Mouse (Mus musculus) neural tube, embryonic 15.5 days (tissue): ENCODE measurements around the gene Cdt1. TPM values are rescaled to one million over a fixed set of nuclear protein-coding genes. Genes with fewer than 3 reads are reported as not detected.

ENCODE experiments used
- ATAC-seq: fragments of 200-750 bp; cut with Nextera tagmentation; 2 replicates; pipeline ENCODE4 v1.8.0; 2017; ENCODE audit warnings: mild to moderate bottlenecking, moderate TSS enrichment, moderate library complexity; ENCODE audit not compliant: low FRiP score
- H3K27ac ChIP-seq: fragments of 300-500 bp; sonication (generic); replicated peaks from 2 replicates; pipeline ENCODE4 v1.5.1; 2015; ENCODE audit warnings: mild to moderate bottlenecking, inconsistent platforms
- H3K27me3 ChIP-seq: fragments of 300-500 bp; sonication (generic); replicated peaks from 2 replicates; pipeline ENCODE4 v1.6.1; 2015; ENCODE audit warnings: inconsistent platforms
- H3K36me3 ChIP-seq: fragments of 300-500 bp; sonication (generic); 2 replicates; pipeline ENCODE4 v1.6.1; 2015; ENCODE audit warnings: inconsistent platforms
- H3K4me1 ChIP-seq: fragments of 300-500 bp; sonication (generic); 2 replicates; pipeline ENCODE4 v1.6.1; 2015; ENCODE audit warnings: inconsistent platforms
- H3K4me2 ChIP-seq: fragments of 300-500 bp; sonication (generic); 2 replicates; pipeline ENCODE4 v1.6.1; 2015; ENCODE audit warnings: inconsistent platforms, mild to moderate bottlenecking, moderate library complexity
- H3K4me3 ChIP-seq: fragments of 300-500 bp; sonication (generic); replicated peaks from 2 replicates; pipeline ENCODE4 v1.5.1; 2015; ENCODE audit warnings: mild to moderate bottlenecking, inconsistent platforms
- H3K9ac ChIP-seq: fragments of 300-500 bp; sonication (generic); replicated peaks from 2 replicates; pipeline ENCODE4 v1.6.1; 2015; ENCODE audit warnings: mild to moderate bottlenecking, inconsistent platforms
- H3K9me3 ChIP-seq: fragments of 300-500 bp; sonication (generic); replicated peaks from 2 replicates; pipeline ENCODE4 v1.6.1; 2016; ENCODE audit warnings: inconsistent platforms
- WGBS: fragments of 180-500 bp; shearing (Covaris S2); methylation state at CpG from one replicate; pipeline ENCODE4 v1.1.7; 2015; ENCODE audit warnings: mixed read lengths; 5-methylcytosine and 5-hydroxymethylcytosine counted together
- polyA plus RNA-seq: library from polyadenylated mRNA; unstranded; fragments of >200 nt; fragmentation: Nextera tagmentation; extraction: Ambion mirVana; gene quantifications from 2 replicates; pipeline ENCODE4 v1.2.1, GENCODE M21; 2015

Cdt1 gene
- polyA plus RNA-seq, 1 experiment from 2014 or later, result 6.8 TPM

DNA sequence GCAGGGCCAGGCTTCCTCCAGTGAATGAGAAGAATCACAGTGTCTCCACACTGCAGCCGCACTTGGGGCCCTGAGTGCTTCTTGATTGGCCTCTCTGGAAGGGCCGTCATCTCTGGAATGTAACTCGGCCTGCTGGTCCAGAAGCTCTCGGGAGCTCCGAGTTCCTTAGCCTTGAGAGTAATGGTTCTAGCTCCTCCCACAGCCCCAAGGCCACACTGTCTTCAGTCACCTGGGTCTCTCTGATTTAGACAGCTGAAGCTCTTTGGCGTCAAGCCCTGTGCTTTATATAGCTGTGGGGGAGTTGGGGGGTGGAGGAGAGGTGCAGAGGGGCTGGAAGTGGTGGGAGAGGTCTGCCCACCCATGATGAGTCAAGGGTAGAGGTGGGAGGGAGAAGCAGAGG lies 30.8 kb upstream of the Cdt1 start:
- Histone ChIP-seq H3K9me3 (no peaks in the 10 kb centered on the region), H3K36me3 (no peaks in the 10 kb centered on the region), H3K27me3 (no peaks in the 10 kb centered on the region), H3K4me2 (no peak overlapping the region), H3K4me3 (no peak overlapping the region), H3K9ac (no peak overlapping the region), H3K4me1 (no peaks in the 10 kb centered on the region), H3K27ac (no peak overlapping the region)
- no peak for ATAC-seq
- 47% methylated on average over 6 of the region's 6 CpGs for WGBS

DNA sequence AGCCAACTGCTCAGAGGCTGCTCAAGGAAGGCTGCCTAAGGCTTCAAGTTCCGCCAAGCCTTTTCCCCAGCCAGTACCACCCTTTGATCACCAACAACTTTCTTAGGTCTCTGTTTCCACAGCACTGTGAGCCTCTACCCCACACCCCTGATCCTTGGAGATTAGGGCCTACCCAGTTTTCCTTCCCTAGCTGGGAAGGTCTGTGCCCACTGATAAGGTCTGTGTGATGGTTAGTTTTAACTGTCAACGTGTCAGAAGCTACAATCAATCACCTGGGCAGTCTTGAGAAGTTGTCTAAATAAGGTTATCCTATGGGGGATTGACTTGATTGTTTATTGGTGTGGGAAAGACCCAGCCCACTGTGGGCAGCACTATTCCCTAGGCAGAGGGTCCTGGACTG lies 30.0 kb upstream of the Cdt1 start:
- Histone ChIP-seq H3K9me3 (no peaks in the 10 kb centered on the region), H3K9ac (no peak overlapping the region), H3K4me1 (no peaks in the 10 kb centered on the region), H3K36me3 (no peaks in the 10 kb centered on the region), H3K27me3 (no peaks in the 10 kb centered on the region), H3K4me2 (no peak overlapping the region), H3K27ac (no peak overlapping the region), H3K4me3 (no peak overlapping the region)
- no peak for ATAC-seq
- 87% methylated on average over 2 of the region's 2 CpGs for WGBS

DNA sequence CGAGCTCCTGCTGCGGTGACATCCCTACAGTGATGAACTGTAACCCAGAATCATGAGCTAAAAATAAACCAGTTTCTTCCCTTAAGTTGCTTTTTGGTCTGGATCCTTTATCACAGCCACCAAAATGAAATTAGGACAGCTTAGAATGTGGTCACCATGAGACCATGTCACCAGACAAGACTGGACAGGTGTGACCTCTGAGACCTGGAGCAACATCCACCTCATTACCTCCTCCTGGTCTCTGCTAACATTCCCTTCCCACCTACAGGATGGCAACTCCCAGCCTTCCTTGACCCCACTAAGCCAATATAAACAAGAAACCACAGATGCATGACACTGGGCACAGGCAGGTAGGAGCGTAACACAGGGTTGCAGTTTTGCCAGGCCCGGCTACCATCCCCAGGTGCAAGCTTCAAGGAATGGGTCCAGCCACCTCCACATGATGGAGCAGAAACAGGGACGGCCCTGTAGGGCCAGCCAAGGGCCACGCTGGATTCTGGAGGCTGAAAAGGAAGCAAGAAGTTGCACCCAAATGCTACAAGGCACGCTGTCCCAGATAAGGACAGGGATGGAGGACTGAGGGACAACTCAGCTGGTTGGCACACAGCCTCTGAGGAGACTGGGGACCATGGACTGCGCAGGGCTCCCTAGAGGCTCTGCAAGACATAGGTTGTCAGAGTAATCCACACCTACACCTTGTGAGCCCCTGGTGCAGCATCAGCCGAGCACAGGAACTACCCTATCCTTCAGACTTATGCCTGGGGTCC lies 29.3 kb upstream of the Cdt1 start:
- 93% methylated on average over 9 of the region's 9 CpGs for WGBS
- no peak for ATAC-seq
- H3K27me3 ChIP-seq, result no peaks in the 10 kb centered on the region
- no peaks in the 10 kb centered on the region for H3K9me3 ChIP-seq
- H3K27ac ChIP-seq, result no peak overlapping the region
- H3K4me3 ChIP-seq, result no peak overlapping the region
- no peaks in the 10 kb centered on the region for H3K4me1 ChIP-seq
- no peaks in the 10 kb centered on the region for H3K36me3 ChIP-seq
- H3K4me2 ChIP-seq, result no peak overlapping the region
- H3K9ac ChIP-seq, result no peak overlapping the region

DNA sequence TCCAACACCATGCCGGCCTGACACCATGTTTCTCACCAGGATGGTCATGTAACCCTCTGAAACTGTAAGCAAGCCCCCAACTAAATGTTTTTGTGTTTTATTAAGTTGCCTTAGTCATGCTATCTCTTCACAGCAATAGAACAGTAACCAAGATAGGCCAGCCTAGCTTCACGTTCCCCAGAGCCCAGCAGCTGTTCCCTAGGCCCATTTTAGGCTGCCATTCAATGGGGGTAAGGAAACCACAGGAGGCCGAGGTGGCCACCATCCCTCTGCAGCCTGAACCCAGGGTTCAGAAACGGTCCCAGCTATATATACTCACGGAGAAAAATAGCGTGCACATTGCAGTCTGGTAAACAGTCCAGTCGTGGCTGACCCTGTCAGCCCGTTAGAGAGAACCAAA lies 23.7 kb upstream of the Cdt1 start:
- peaks cover 11% of the 10 kb centered on the region for H3K27me3 ChIP-seq
- H3K4me2 ChIP-seq, result no peak overlapping the region
- WGBS, result 90% methylated on average over 8 of the region's 8 CpGs
- H3K9me3 ChIP-seq, result no peaks in the 10 kb centered on the region
- H3K27ac ChIP-seq, result no peak overlapping the region
- no peak for ATAC-seq
- H3K9ac ChIP-seq, result no peak overlapping the region
- H3K4me1 ChIP-seq, result 0 out of 2 replicates have a peak, but pooled peaks cover 3% of the 10 kb centered on the region
- no peak overlapping the region for H3K4me3 ChIP-seq
- no peaks in the 10 kb centered on the region for H3K36me3 ChIP-seq

DNA sequence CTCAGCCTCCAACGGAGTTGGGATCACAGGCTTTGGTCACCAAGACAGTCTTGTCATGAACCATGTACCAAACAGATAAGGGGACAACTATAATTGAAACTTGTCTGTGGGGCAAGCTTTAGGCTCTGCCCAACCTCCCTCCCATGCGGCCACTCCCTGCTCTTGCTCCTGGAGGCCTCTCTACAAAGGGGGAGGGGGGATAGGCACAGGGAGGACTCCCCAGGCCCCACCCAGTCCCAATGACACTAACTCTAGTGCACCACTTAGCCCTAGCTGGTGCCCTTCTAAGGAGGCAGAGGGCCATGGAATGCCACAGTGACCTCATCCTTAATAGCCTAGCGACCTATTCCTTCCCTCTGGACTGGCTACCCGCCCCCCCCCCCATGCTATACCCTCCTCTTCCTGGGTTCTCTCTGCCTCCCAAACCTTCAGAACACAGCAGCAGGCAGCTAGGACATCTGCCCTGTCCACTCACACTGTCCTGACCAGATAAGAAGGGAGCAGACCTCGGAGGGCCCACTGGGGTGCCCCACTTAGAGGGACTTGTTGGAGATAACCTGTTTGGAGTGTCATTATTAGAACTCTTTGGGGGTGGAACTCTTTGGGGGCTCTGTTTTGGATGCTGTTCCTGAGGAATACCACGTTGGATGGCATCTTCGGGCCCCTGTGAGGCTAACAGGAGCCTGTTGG lies 21.6 kb upstream of the Cdt1 start:
- H3K4me2 ChIP-seq, result no peak overlapping the region
- H3K4me3 ChIP-seq, result no peak overlapping the region
- H3K4me1 ChIP-seq, result peaks cover 14% of the 10 kb centered on the region
- H3K27ac ChIP-seq, result no peak overlapping the region
- 79% methylated on average over 6 of the region's 7 CpGs for WGBS
- no peaks in the 10 kb centered on the region for H3K9me3 ChIP-seq
- no peak for ATAC-seq
- H3K36me3 ChIP-seq, result no peaks in the 10 kb centered on the region
- H3K9ac ChIP-seq, result no peak overlapping the region
- H3K27me3 ChIP-seq, result peaks cover 28% of the 10 kb centered on the region

GRCm38 (mm10) chr8:122546811-122547453 lies 20.9 kb upstream of the Cdt1 start:
- 58% methylated on average over 24 of the region's 24 CpGs for WGBS
- Histone ChIP-seq H3K4me1 (peaks cover 18% of the 10 kb centered on the region), H3K9me3 (no peaks in the 10 kb centered on the region), H3K36me3 (no peaks in the 10 kb centered on the region), H3K9ac (no peak overlapping the region), H3K4me3 (no peak overlapping the region), H3K27me3 (peaks cover 35% of the 10 kb centered on the region), H3K4me2 (0 out of 2 replicates have a peak overlapping the region, but pooled peaks have one; percentile 0), H3K27ac (no peak overlapping the region)
- ATAC-seq, result no peak

DNA sequence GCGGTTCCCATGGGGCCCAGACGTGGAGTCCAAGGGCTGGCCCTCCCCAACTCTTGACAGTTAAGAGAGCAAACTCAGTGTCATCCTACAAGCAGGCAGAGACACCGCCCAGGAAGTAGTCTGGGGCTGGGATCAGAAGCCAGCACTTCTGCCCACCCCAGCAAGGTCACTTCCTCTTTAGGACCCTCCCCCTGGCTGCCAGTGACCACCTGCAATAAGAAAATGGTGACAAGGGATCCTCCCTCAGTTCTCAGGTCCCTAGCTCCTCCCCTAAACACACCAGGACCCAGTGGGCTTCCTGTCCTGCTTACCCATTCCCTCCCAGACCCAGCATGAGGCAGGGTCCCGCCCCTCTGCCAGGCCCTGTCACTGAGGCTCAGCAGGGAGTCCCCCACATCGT lies 20.0 kb upstream of the Cdt1 start:
- Histone ChIP-seq H3K27me3 (peaks cover 39% of the 10 kb centered on the region), H3K9ac (no peak overlapping the region), H3K27ac (no peak overlapping the region), H3K36me3 (no peaks in the 10 kb centered on the region), H3K4me2 (no peak overlapping the region; the same call in 1 of the 2 replicates), H3K4me1 (peaks cover 18% of the 10 kb centered on the region), H3K4me3 (no peak overlapping the region), H3K9me3 (no peaks in the 10 kb centered on the region)
- ATAC-seq, result no peak
- WGBS, result 23% methylated on average over 5 of the region's 5 CpGs

GRCm38 (mm10) chr8:122548331-122548730 lies 19.5 kb upstream of the Cdt1 start:
- no peaks in the 10 kb centered on the region for H3K9me3 ChIP-seq
- no peak overlapping the region for H3K4me3 ChIP-seq
- no peak overlapping the region; the same call in 1 of the 2 replicates for H3K4me2 ChIP-seq
- 54% methylated on average over 13 of the region's 13 CpGs for WGBS
- H3K9ac ChIP-seq, result no peak overlapping the region
- H3K27ac ChIP-seq, result no peak overlapping the region
- H3K4me1 ChIP-seq, result peaks cover 18% of the 10 kb centered on the region
- peaks cover 39% of the 10 kb centered on the region for H3K27me3 ChIP-seq
- ATAC-seq, result no peak
- no peaks in the 10 kb centered on the region for H3K36me3 ChIP-seq

DNA sequence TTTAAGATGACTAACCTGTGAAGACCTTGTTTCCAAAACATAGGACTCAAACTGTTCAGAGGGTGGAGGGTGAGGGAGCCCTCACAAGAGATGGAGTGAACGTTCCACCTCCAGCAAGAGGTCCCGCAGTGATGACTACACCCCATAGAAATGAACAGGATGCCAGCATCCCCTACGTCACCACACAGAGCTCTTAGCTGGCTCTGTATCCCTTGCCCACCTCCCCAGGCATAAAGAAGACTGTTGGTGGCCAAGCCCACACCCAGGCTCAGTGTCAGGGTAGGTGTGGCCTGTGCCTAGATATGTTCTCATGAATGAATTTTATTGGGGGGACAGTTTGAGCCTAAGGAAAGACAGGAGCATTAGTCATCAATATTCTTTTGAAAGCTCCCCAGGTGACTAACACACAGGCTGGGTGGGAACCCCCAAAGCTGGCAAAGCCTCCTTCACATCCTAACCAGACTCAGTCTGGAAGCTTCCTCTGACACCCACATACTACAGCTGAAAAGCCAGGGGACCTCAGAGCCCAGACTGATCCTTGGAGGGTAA lies 18.9 kb upstream of the Cdt1 start:
- peaks cover 18% of the 10 kb centered on the region for H3K4me1 ChIP-seq
- H3K27me3 ChIP-seq, result peaks cover 39% of the 10 kb centered on the region
- ATAC-seq, result no peak
- H3K36me3 ChIP-seq, result no peaks in the 10 kb centered on the region
- H3K9me3 ChIP-seq, result no peaks in the 10 kb centered on the region
- 0 out of 2 replicates have a peak overlapping the region, but pooled peaks have one; percentile 91 for H3K4me2 ChIP-seq
- no peak overlapping the region for H3K9ac ChIP-seq
- no peak overlapping the region for H3K27ac ChIP-seq
- 89% methylated on average over 3 of the region's 3 CpGs for WGBS
- no peak overlapping the region for H3K4me3 ChIP-seq

DNA sequence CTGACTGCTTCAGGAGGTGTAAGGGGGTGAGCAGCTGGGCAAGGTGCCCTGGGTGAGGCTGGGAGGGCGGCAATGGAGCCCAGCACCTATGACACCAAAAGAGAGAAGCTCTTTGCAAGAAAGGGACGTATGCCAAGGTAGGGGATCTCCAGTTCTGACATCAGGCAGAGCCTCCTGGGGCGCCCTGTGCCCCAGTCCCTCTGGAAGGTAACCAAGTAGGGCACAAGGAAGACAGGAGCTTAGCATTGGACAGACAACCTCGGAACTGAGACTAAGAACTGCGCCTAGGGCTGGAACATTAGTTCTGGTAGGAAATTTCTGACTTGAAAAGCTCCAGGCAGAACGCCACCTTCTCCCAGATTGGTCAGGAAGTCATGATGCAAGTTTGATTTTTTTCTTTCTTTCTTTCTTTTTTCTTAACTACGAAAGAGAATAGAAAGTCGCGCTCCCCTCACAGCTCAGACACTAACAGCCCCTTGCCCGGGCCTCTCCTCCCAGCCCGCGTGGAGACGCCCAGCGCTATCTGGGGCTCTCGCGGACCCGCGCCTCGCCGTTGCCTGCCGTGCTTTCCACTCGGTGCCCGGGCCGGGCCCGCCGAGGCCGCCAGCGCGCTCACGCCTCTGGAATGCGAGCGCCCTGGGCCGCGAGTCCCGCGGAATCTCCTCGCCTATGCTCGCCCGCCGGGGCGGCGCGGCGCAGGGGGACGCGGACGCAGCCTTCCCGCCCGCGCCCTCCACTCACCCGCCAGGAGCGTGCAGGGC lies 17.4 kb upstream of the Cdt1 start:
- Histone ChIP-seq H3K4me3 (peak overlapping the region; percentile 54), H3K9me3 (no peaks in the 10 kb centered on the region), H3K27me3 (peaks cover 39% of the 10 kb centered on the region), H3K27ac (peak overlapping the region; percentile 41), H3K36me3 (no peaks in the 10 kb centered on the region), H3K9ac (peak overlapping the region; percentile 53), H3K4me2 (peak overlapping the region; percentile 91), H3K4me1 (peaks cover 18% of the 10 kb centered on the region)
- peak; percentile 21; the same call in 1 of the 2 replicates for ATAC-seq
- 5% methylated on average over 52 of the region's 52 CpGs for WGBS

GRCm38 (mm10) chr8:122550995-122551264 lies 16.9 kb upstream of the Cdt1 start:
- Histone ChIP-seq H3K4me1 (peaks cover 18% of the 10 kb centered on the region), H3K36me3 (no peaks in the 10 kb centered on the region), H3K4me3 (peak overlapping the region; percentile 54), H3K9me3 (no peaks in the 10 kb centered on the region), H3K9ac (peak overlapping the region; percentile 53), H3K27me3 (peaks cover 39% of the 10 kb centered on the region), H3K27ac (peak overlapping the region; percentile 41), H3K4me2 (peak overlapping the region; percentile 91)
- WGBS, result under 1% methylated on average over 41 of the region's 43 CpGs
- ATAC-seq, result 0 out of 2 replicates have a peak, but pooled peaks have one; percentile 41
